Mouse (Mus musculus): ENCODE data around the gene Pknox1.

Pknox1 gene

GRCm38 (mm10) chr17:31652152-31652551 is 87.6 kb downstream of the Pknox1 start:
- no peak for DNase-seq (ENCODE audit: low spot score in 2 of 2)

GRCm38 (mm10) chr17:31653277-31653676 is 88.7 kb downstream of the Pknox1 start:
- DNase-seq (ENCODE audit: low spot score in 2 of 2) = no peak

DNA sequence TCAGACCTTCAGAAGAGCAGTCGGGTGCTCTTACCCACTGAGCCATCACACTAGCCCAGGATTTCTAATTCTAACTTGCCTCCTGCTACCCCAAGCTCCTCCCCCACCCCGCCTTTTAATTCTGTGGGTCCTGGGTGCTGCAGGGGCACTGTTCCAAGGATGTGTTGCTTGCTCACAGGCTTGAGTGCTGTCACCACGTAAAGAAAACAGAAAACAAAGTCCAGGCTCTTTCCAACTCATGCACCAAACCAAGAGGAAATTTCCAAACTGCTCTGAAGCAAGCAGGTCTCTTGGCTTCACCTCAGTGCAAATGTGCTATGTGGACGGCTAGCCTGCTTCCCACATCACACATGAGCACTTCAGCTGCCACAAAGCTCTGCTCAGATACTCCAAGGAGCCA is 90.8 kb downstream of the Pknox1 start:
- DNase-seq (ENCODE audit: low spot score in 2 of 2) = no peak

GRCm38 (mm10) chr17:31656682-31657081 is 92.1 kb downstream of the Pknox1 start:
- no peak for DNase-seq (ENCODE audit: low spot score in 2 of 2)
